Mouse (Mus musculus): Measurements from ENCODE around the gene Tnr.

Gene Tnr

GRCm38 (mm10) chr1:159566046-159566445, 42.5 kb downstream of the Tnr start:
- DNase-seq (ENCODE audit: low spot score in 2 of 2), result no peak

- no peak for DNase-seq (ENCODE audit: low spot score in 2 of 2)
Measured at GRCm38 (mm10) chr1:159567171-159567570, 43.6 kb downstream of the Tnr start.

- DNase-seq (ENCODE audit: low spot score in 2 of 2), result no peak
Measured at GRCm38 (mm10) chr1:159570270-159570669, 46.7 kb downstream of the Tnr start.

GRCm38 (mm10) chr1:159570831-159571230, 47.3 kb downstream of the Tnr start:
- DNase-seq (ENCODE audit: low spot score in 2 of 2), result no peak

GRCm38 (mm10) chr1:159571951-159572350, 48.4 kb downstream of the Tnr start:
- no peak for DNase-seq (ENCODE audit: low spot score in 2 of 2)

- DNase-seq (ENCODE audit: low spot score in 2 of 2), result no peak
Measured at GRCm38 (mm10) chr1:159573116-159573515, 49.5 kb downstream of the Tnr start.

GRCm38 (mm10) chr1:159574661-159575060, 51.1 kb downstream of the Tnr start:
- no peak for DNase-seq (ENCODE audit: low spot score in 2 of 2)

GRCm38 (mm10) chr1:159576246-159576645, 52.7 kb downstream of the Tnr start:
- DNase-seq (ENCODE audit: low spot score in 2 of 2), result no peak

- DNase-seq (ENCODE audit: low spot score in 2 of 2), result no peak
Measured at GRCm38 (mm10) chr1:159578391-159578790, 54.8 kb downstream of the Tnr start.

- DNase-seq (ENCODE audit: low spot score in 2 of 2), result no peak
Measured at GRCm38 (mm10) chr1:159580335-159580921, 56.9 kb downstream of the Tnr start.

GRCm38 (mm10) chr1:159583877-159584276, 60.3 kb downstream of the Tnr start:
- no peak for DNase-seq (ENCODE audit: low spot score in 2 of 2)

GRCm38 (mm10) chr1:159588741-159589140, 65.2 kb downstream of the Tnr start:
- DNase-seq (ENCODE audit: low spot score in 2 of 2), result no peak

GRCm38 (mm10) chr1:159594099-159595058, 70.8 kb downstream of the Tnr start:
- DNase-seq (ENCODE audit: low spot score in 2 of 2), result no peak

- DNase-seq (ENCODE audit: low spot score in 2 of 2), result no peak
Measured at GRCm38 (mm10) chr1:159595729-159596128, 72.2 kb downstream of the Tnr start.

GRCm38 (mm10) chr1:159596640-159597039, 73.1 kb downstream of the Tnr start:
- DNase-seq (ENCODE audit: low spot score in 2 of 2), result no peak

GRCm38 (mm10) chr1:159613561-159613960, 90.0 kb downstream of the Tnr start:
- no peak for DNase-seq (ENCODE audit: low spot score in 2 of 2)

- no peak for DNase-seq (ENCODE audit: low spot score in 2 of 2)
Measured at GRCm38 (mm10) chr1:159614062-159614601, 90.6 kb downstream of the Tnr start.

GRCm38 (mm10) chr1:159614644-159615431, 91.3 kb downstream of the Tnr start:
- DNase-seq (ENCODE audit: low spot score in 2 of 2), result peak; percentile 20 to 45

GRCm38 (mm10) chr1:159615686-159616085, 92.1 kb downstream of the Tnr start:
- no peak for DNase-seq (ENCODE audit: low spot score in 2 of 2)

- no peak for DNase-seq (ENCODE audit: low spot score in 2 of 2)
Measured at GRCm38 (mm10) chr1:159619205-159619604, 95.6 kb downstream of the Tnr start.

- no peak for DNase-seq (ENCODE audit: low spot score in 2 of 2)
Measured at GRCm38 (mm10) chr1:159621321-159621720, 97.8 kb downstream of the Tnr start.

GRCm38 (mm10) chr1:159629119-159629518, 105.5 kb downstream of the Tnr start:
- DNase-seq (ENCODE audit: low spot score in 2 of 2), result no peak
